Mouse (Mus musculus) kidney, embryonic 15.5 days (tissue): Measurements from ENCODE around the gene Amph. TPM values are rescaled to one million over a fixed set of nuclear protein-coding genes. Genes with fewer than 3 reads are reported as not detected.
"Not testable (repeated sequence)": the region's sequence is repeated elsewhere in the genome, so short reads cannot be mapped to it uniquely, and the experiment has no call there.

Experiments
- ATAC-seq: fragments of 200-750 bp; cut with Nextera tagmentation; replicated peaks from 2 replicates; pipeline ENCODE4 v1.8.0; 2017; ENCODE audit warnings: moderate TSS enrichment; ENCODE audit not compliant: low FRiP score
- H3K27ac ChIP-seq: fragments of 300-500 bp; sonication (generic); 2 replicates; pipeline ENCODE4 v1.5.1; 2015; ENCODE audit warnings: mild to moderate bottlenecking, inconsistent platforms
- H3K27me3 ChIP-seq: fragments of 300-500 bp; sonication (generic); 2 replicates; pipeline ENCODE4 v1.6.1; 2015; ENCODE audit warnings: inconsistent platforms
- H3K36me3 ChIP-seq: fragments of 300-500 bp; sonication (generic); 2 replicates; pipeline ENCODE4 v1.6.1; 2015; ENCODE audit warnings: inconsistent platforms
- H3K4me1 ChIP-seq: fragments of 300-500 bp; sonication (generic); 2 replicates; pipeline ENCODE4 v1.6.1; 2015; ENCODE audit warnings: inconsistent platforms
- H3K4me2 ChIP-seq: fragments of 300-500 bp; sonication (generic); 2 replicates; pipeline ENCODE4 v1.6.1; 2015; ENCODE audit warnings: moderate library complexity, mild to moderate bottlenecking, inconsistent platforms
- H3K4me3 ChIP-seq: fragments of 300-500 bp; sonication (generic); replicated peaks from 2 replicates; pipeline ENCODE4 v1.5.1; 2015; ENCODE audit warnings: mild to moderate bottlenecking, inconsistent platforms
- H3K9ac ChIP-seq: fragments of 300-500 bp; sonication (generic); 2 replicates; pipeline ENCODE4 v1.6.1; 2015; ENCODE audit warnings: mild to moderate bottlenecking, inconsistent platforms
- H3K9me3 ChIP-seq: fragments of 300-500 bp; sonication (generic); replicated peaks from 2 replicates; pipeline ENCODE4 v1.6.1; 2016; ENCODE audit warnings: inconsistent platforms
- WGBS: fragments of 180-500 bp; shearing (Covaris S2); methylation state at CpG from one replicate; pipeline ENCODE4 v1.1.7; 2015; ENCODE audit warnings: mixed read lengths; 5-methylcytosine and 5-hydroxymethylcytosine counted together
- polyA plus RNA-seq: library from polyadenylated mRNA; unstranded; fragments of >200 nt; fragmentation: Nextera tagmentation; extraction: Ambion mirVana; gene quantifications from 2 replicates; pipeline ENCODE4 v1.2.1, GENCODE M21; 2015

Gene Amph
- 9.9 and 10.9 TPM in 2 replicates for polyA plus RNA-seq

GRCm38 (mm10) chr13:18948171-18949028 is at the start of gene Amph:
TSS of gene Amph (plus strand) at chr13:18948205.
- peak within 1 kb of the TSS; percentile 15; the same call in 1 of the 2 replicates for H3K27ac ChIP-seq
- H3K4me1 ChIP-seq: peaks cover 16% of the 10 kb centered on the region
- H3K36me3 ChIP-seq: no peaks in the 10 kb centered on the region
- H3K9me3 ChIP-seq: no peaks in the 10 kb centered on the region
- H3K9ac ChIP-seq: peak within 1 kb of the TSS; percentile 54
- H3K4me2 ChIP-seq: peak within 1 kb of the TSS; percentile 88
- WGBS: under 1% methylated on average over 64 of the region's 70 CpGs
- peaks cover 21% of the 10 kb centered on the region for H3K27me3 ChIP-seq
- peak within 1 kb of the TSS; percentile 75 for H3K4me3 ChIP-seq
- ATAC-seq: peak; percentile 94

GRCm38 (mm10) chr13:18903623-18904022 is 44.4 kb upstream of the Amph start:
- Histone ChIP-seq H3K27ac (no peak overlapping the region), H3K4me3 (no peak overlapping the region), H3K9me3 (no peaks in the 10 kb centered on the region), H3K36me3 (no peaks in the 10 kb centered on the region), H3K4me1 (no peaks in the 10 kb centered on the region), H3K27me3 (no peaks in the 10 kb centered on the region), H3K9ac (no peak overlapping the region), H3K4me2 (no peak overlapping the region)
- 70% methylated on average over 6 of the region's 6 CpGs for WGBS
- ATAC-seq: no peak

GRCm38 (mm10) chr13:18914774-18915173 is 33.2 kb upstream of the Amph start:
- no peak for ATAC-seq
- Histone ChIP-seq H3K4me1 (no peaks in the 10 kb centered on the region), H3K9me3 (no peaks in the 10 kb centered on the region), H3K27ac (no peak overlapping the region), H3K36me3 (no peaks in the 10 kb centered on the region), H3K9ac (no peak overlapping the region), H3K4me3 (no peak overlapping the region), H3K4me2 (no peak overlapping the region), H3K27me3 (no peaks in the 10 kb centered on the region)
- 86% methylated on average over 4 of the region's 4 CpGs for WGBS

GRCm38 (mm10) chr13:18933191-18933590 is 14.8 kb upstream of the Amph start:
- H3K4me2 ChIP-seq, H3K27me3 ChIP-seq, H3K4me1 ChIP-seq, H3K9ac ChIP-seq, H3K27ac ChIP-seq, H3K36me3 ChIP-seq, H3K9me3 ChIP-seq, ATAC-seq, H3K4me3 ChIP-seq: not testable (repeated sequence)
- 62% methylated on average over 1 of the region's 2 CpGs for WGBS

DNA sequence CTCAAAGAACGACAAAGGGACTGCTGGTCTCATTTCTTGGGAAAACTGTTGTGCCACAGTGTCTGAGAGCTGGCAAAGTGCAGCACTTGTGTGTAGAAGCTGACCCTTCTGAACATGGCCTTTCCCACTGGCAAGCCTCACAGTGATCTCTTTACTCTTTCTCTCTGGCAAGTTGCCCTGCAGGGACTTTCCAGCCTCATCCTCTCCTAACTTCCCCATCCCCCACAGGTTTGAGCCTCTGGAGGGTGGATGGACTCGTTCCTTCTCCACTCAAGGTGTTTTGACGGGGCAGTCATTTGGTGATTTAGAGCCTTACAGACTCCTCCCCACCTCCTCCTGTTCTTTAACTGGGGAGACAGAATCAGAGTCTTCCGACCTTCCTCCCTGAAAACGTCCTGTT is 319 bp upstream of the Amph start:
- Histone ChIP-seq H3K4me1 (peaks cover 15% of the 10 kb centered on the region), H3K9me3 (no peaks in the 10 kb centered on the region), H3K36me3 (no peaks in the 10 kb centered on the region), H3K9ac (no peak overlapping the region; the same call in 1 of the 2 replicates), H3K27ac (no peak overlapping the region), H3K27me3 (peaks cover 21% of the 10 kb centered on the region), H3K4me2 (peak overlapping the region; percentile 88), H3K4me3 (peak overlapping the region; percentile 75)
- WGBS: 16% methylated on average over 5 of the region's 5 CpGs
- ATAC-seq: no peak; the same call in 1 of the 2 replicates

DNA sequence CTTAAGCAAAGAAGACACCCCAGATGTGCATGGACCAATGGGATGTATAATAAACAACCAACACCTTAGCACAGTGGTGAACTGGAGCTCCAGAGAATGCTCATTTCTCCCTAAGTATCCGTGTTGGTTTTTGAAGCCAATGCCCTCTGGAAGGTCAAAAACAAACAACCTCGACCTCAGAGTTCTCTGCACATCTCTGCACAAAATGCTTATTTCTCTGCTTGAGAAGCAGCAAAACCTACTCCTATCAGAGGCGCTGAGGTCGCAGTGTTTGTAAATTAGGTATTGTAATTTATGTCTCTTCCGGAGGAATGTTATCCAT is 985 bp downstream of the Amph start:
- peak; percentile 23; the same call in 1 of the 2 replicates for ATAC-seq
- Histone ChIP-seq H3K4me3 (peak overlapping the region; percentile 75), H3K4me2 (peak overlapping the region; percentile 88), H3K36me3 (no peaks in the 10 kb centered on the region), H3K4me1 (peaks cover 19% of the 10 kb centered on the region), H3K27ac (0 out of 2 replicates have a peak overlapping the region, but pooled peaks have one; percentile 15), H3K9me3 (no peaks in the 10 kb centered on the region), H3K27me3 (peaks cover 21% of the 10 kb centered on the region), H3K9ac (peak overlapping the region; percentile 54)
- 3% methylated on average over 5 of the region's 5 CpGs for WGBS

DNA sequence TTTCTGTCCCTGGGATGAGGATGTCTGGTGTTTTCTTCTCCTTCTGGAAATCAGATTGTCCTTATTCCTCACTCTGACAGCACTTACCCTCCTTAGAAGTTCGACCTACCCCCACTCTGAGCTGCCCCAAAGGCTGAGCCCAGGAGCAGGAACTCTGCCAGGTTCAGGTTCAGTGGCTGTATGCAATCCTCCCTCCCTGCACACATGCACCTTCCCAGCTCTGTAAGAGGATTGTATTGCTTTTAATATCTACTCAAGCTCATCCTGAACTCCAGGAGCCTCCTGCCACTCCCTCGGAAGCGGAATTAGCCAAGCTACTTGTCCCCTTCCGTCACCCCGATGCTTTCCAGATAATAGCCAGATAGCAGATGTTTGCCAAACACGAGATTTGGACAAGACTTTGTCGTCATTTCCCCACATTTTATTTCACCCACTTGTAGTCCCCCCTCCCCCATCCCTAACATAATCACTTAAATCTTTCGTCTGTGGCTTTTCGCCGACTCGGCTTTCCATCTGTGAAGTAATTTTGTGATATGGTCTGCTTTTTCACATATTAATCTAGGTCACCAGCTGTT is 1.7 kb downstream of the Amph start:
- Histone ChIP-seq H3K9ac (no peak overlapping the region), H3K9me3 (no peaks in the 10 kb centered on the region), H3K4me2 (peak overlapping the region; percentile 88), H3K36me3 (no peaks in the 10 kb centered on the region), H3K27me3 (peaks cover 21% of the 10 kb centered on the region), H3K4me1 (peaks cover 19% of the 10 kb centered on the region), H3K4me3 (peak overlapping the region; percentile 75), H3K27ac (no peak overlapping the region; the same call in 1 of the 2 replicates)
- ATAC-seq: peak; percentile 72
- WGBS: 36% methylated on average over 11 of the region's 11 CpGs

DNA sequence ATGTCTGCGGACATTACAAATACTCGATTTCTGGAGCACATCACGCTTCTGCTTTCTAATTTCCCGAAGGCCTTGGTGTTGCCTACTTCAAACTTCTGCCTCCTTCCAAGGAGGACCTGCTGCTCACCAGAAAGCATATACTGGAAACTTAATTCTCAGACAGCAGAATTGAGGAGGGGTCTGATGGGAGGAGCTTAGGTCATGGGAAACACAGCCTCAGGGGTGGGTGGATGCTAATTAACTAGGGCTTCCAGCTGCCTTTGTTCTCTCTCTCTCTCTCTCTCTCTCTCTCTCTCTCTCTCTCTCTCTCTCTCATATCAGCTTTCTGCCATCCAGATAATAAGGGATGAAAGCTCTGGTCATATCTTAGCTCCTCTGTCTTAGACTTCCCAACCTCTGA is 5.6 kb downstream of the Amph start:
- Histone ChIP-seq H3K4me3 (no peak overlapping the region), H3K9ac (no peak overlapping the region), H3K4me1 (peaks cover 11% of the 10 kb centered on the region), H3K27ac (no peak overlapping the region), H3K27me3 (peaks cover 8% of the 10 kb centered on the region), H3K4me2 (no peak overlapping the region), H3K36me3 (no peaks in the 10 kb centered on the region), H3K9me3 (no peaks in the 10 kb centered on the region)
- WGBS: 82% methylated on average over 4 of the region's 4 CpGs
- ATAC-seq: no peak

DNA sequence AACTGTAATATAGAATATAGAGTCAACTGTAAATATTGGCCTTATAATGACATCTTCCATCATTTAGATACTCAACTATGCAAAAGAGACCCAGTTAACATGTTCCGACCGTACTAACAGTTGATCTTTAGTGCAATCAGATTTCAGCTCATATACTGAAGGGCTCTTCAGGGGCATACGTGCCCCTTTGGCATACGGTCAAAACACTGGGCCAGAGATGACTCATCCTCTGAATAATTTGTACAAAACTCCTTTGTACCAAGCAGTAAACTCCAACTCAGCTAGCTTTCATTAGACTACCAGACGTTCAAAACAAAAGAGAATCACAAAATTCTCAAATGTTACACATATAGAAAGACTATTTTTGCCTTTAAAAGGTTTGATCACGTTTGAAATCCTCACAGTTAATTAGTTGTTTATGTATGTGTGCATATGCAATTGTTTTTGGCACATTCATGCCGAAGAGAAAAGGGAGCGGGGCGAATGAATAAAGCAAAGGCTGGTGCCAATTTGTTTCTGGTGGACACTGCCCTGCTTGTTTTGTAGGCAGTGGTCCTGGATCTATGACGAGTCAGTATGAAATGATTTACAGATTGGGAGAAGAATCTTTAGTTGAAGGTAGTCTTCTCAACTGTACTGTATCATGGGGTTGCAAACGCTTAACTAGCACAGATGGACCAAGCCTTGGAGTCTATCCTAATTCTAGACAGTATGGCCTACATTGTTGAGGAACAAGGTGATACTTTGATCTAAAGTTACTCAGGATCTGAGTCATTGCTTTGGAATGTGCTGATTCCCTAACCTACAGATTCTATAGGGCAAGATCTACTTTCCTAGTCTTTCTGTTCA is 8.3 kb downstream of the Amph start:
- no peak overlapping the region for H3K27ac ChIP-seq
- no peaks in the 10 kb centered on the region for H3K27me3 ChIP-seq
- 89% methylated on average over 11 of the region's 11 CpGs for WGBS
- no peak overlapping the region for H3K9ac ChIP-seq
- no peak overlapping the region for H3K4me3 ChIP-seq
- no peak overlapping the region for H3K4me2 ChIP-seq
- no peaks in the 10 kb centered on the region for H3K9me3 ChIP-seq
- 0 out of 2 replicates have a peak, but pooled peaks cover 3% of the 10 kb centered on the region for H3K4me1 ChIP-seq
- no peak for ATAC-seq
- no peaks in the 10 kb centered on the region for H3K36me3 ChIP-seq

- H3K4me1 ChIP-seq: 0 out of 2 replicates have a peak, but pooled peaks cover 3% of the 10 kb centered on the region
- no peak overlapping the region for H3K27ac ChIP-seq
- no peak overlapping the region for H3K9ac ChIP-seq
- 86% methylated on average over 3 of the region's 3 CpGs for WGBS
- no peaks in the 10 kb centered on the region for H3K27me3 ChIP-seq
- no peak overlapping the region for H3K4me2 ChIP-seq
- H3K36me3 ChIP-seq: no peaks in the 10 kb centered on the region
- no peak overlapping the region for H3K4me3 ChIP-seq
- ATAC-seq: no peak
- no peaks in the 10 kb centered on the region for H3K9me3 ChIP-seq
Measured at GRCm38 (mm10) chr13:18957028-18957427, 9.0 kb downstream of the Amph start.

DNA sequence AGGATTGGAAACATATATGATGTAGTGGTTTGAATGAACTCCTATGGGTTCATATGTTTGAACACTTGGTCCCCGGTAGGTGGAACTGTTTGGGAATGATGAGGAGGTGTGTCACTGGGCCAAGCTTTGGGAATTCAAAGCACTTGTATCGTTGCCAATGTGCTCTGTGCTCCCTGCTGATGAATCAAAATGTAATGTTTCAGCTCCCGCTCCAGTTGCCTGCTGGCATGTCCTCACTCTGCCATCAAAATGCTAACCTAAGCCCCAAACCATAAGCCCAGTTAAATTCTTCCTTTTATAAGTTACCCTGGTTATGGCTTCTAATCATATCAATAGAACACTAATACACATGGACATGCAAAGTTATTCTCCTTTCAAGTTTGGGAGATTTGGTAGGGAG is 24.6 kb downstream of the Amph start:
- H3K9me3 ChIP-seq: no peaks in the 10 kb centered on the region
- WGBS: 87% methylated on average over 3 of the region's 3 CpGs
- no peak overlapping the region for H3K27ac ChIP-seq
- no peak overlapping the region for H3K4me3 ChIP-seq
- ATAC-seq: no peak
- no peak overlapping the region for H3K4me2 ChIP-seq
- no peaks in the 10 kb centered on the region for H3K36me3 ChIP-seq
- no peak overlapping the region for H3K9ac ChIP-seq
- no peaks in the 10 kb centered on the region for H3K4me1 ChIP-seq
- H3K27me3 ChIP-seq: no peaks in the 10 kb centered on the region

DNA sequence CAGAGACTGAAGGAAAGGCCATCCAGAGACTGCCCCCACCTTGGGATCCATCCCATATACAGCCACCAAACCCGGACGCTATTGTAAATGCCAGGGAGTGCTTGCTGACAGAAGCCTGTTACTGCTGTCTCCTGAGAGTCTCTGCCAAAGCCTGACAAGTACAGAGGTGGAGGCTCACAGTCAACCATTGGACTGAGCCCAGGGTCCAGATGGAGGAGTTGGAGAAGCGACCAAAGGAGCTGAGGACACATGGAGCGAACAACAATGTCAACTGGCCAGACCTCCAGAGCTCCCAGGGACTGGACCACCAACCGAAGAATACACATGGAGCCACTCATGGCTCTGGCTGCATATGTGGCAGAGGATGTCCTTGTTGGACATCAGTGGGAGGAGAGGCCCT is 26.3 kb downstream of the Amph start:
- no peak for ATAC-seq
- no peak overlapping the region for H3K27ac ChIP-seq
- H3K9ac ChIP-seq: no peak overlapping the region
- no peak overlapping the region for H3K4me3 ChIP-seq
- no peaks in the 10 kb centered on the region for H3K36me3 ChIP-seq
- H3K27me3 ChIP-seq: no peaks in the 10 kb centered on the region
- H3K9me3 ChIP-seq: no peaks in the 10 kb centered on the region
- 94% methylated on average over 5 of the region's 5 CpGs for WGBS
- no peak overlapping the region for H3K4me2 ChIP-seq
- no peaks in the 10 kb centered on the region for H3K4me1 ChIP-seq
